Mouse (Mus musculus): Measurements from ENCODE around the gene Gpr152. TPM values are rescaled to one million over a fixed set of nuclear protein-coding genes. Genes with fewer than 3 reads are reported as not detected.

The Gpr152 gene
- polyA plus RNA-seq, 1 experiment: not detected

DNA sequence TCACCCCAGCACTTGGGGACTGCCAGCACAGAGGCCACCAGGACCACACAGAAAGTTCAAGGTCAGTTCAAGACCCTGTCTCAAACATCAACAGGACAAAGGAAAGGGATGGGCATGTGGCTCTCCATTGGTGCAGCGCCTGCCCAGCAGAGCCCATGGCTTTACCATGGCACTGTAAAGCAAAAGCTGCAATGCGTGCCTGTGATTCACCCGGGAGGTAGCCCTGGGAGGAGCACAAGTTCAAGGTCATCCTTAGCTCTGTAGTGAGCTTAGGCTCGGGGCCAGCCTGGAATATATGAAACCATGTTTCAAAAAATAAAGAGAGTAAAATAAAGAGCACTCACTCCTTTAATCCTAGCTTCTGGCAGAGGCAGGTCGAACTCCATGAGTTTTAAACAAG lies 12.3 kb downstream of the Gpr152 start:
- no peak overlapping the region; the same call in 1 of the 2 replicates for H3K27ac ChIP-seq (ENCODE audit: insufficient read depth, low read depth, low read length)
- WGBS: 91% methylated on average over 5 of the region's 5 CpGs
- TF ChIP-seq CTCF (IDR thresholded peaks at IDR 0.05; ENCODE audit: insufficient read depth, low read depth, low read length): no peak
- TF ChIP-seq POLR2A (IDR thresholded peaks at IDR 0.05; ENCODE audit: insufficient read depth, low read depth, low read length): no peak
- H3K4me1 ChIP-seq (ENCODE audit: control insufficient read depth, insufficient read depth, low read length): peaks cover 28% of the 10 kb centered on the region
- no peak overlapping the region for H3K4me3 ChIP-seq (ENCODE audit: insufficient read depth, low read depth, low read length)

DNA sequence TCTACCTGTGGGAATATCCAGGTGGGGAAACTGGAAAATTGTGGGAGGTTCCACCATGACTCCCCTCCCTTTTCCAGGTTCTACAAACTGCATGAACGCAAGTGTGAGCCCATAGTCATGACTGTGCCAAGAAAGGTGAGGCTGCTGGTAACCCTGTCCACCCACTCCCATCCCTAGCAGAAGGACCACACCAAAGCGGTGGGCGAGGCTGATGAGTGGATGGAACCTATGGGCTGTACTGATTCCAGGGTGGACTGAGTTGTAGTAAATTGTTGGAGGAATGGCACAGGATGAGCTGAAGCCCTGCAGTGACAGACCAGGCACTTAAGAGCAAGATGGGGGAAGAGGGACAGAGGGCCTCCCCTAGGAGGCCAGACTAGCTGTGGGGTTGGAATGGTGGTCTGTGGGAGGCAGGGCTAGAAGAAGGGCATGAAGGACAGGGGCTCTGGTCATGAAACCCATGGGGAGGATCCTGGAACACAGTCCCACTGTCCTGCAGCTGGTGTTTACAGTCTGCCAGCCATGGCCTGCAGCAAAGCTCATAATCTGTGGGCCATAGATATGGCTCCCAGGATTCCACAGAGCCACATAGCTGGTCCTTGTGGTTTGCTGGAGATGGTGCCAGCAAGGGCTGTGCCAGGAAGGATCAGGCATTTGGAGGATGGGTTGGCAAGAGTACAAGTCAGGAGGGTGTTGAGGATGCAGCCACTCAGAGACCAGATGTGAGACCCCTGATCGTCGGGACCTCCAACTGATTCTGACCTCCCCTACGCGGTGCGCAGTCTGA lies 13.1 kb downstream of the Gpr152 start:
- TF ChIP-seq CTCF (IDR thresholded peaks at IDR 0.05; ENCODE audit: insufficient read depth, low read depth, low read length): no peak; the same call in 1 of the 2 replicates
- Histone ChIP-seq H3K4me1 (ENCODE audit: control insufficient read depth, insufficient read depth, low read length) (peaks cover 25% of the 10 kb centered on the region), H3K4me3 (ENCODE audit: insufficient read depth, low read depth, low read length) (no peak overlapping the region), H3K27ac (ENCODE audit: insufficient read depth, low read depth, low read length) (no peak overlapping the region)
- 84% methylated on average over 8 of the region's 8 CpGs for WGBS

DNA sequence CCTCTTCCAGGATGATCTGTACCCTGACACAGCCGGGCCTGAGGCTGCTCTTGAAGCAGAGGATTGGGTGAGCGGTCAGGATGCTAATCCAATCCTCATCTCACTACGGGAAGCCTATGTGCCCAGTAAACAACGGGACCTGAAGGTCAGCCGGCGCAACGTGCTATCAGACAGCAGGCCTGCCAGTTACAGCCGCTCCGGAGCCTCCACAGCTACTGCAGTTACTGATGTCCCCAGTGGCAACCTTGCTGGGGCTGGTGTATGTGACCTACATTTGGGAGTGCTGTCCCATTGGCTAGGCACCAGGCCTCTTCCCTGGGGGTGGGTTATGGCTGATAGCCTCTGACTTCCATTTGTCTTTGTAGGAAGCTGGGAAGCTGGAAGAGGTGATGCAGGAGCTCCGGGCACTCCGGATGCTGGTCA lies 13.7 kb downstream of the Gpr152 start, which contains the start of gene Ptprcap:
Gene Ptprcap, plus strand, starts transcription at position 373 of the 423 bp plus-strand sequence.
- Histone ChIP-seq H3K4me1 (ENCODE audit: control insufficient read depth, insufficient read depth, low read length) (peaks cover 24% of the 10 kb centered on the region), H3K4me3 (ENCODE audit: insufficient read depth, low read depth, low read length) (no peak within 1 kb of the TSS), H3K27ac (ENCODE audit: insufficient read depth, low read depth, low read length) (no peak within 1 kb of the TSS; the same call in 1 of the 2 replicates)
- TF ChIP-seq POLR2A (IDR thresholded peaks at IDR 0.05; ENCODE audit: insufficient read depth, low read depth, low read length) (no peak), CTCF (IDR thresholded peaks at IDR 0.05; ENCODE audit: insufficient read depth, low read depth, low read length) (no peak)
- WGBS: 73% methylated on average over 11 of the region's 11 CpGs

DNA sequence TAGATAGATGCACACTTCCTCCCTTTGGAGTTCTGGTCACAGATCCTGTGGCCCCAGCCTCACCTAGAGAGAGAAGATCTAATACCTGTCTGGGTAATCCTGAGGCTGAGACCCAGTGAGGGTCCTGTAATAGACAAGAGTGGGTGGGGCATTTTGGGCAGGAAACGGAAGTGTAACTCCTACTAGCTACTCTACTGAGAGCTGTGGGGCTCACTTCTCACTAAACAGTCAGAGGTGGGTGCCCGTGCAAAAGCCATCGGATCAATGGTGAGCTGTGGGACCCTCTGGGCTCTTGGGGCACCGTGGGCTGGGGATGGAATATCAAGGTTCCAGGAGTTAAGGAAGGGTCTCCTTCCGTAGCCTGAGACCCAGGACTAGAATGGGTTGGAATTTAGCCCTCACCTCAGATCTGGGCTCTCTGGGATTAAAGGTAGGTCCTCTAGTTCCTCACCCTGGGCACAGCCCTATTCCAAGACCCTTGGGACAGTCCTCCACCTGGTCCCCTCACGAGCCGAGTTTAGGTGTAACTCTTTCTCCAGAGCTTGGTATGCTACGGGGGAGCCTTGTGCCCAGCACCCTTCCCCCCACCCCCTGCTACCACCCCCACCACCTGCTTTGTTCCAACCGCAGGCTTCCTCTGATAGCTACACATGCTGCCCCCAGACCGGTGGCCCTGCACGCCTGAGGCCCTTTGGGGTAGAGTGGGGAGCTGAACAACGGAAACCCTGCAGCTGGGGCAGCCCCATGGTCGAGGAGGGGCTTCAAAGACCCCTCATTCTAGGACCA lies 15.0 kb downstream of the Gpr152 start:
- Histone ChIP-seq H3K27ac (ENCODE audit: insufficient read depth, low read depth, low read length) (no peak overlapping the region), H3K4me1 (ENCODE audit: control insufficient read depth, insufficient read depth, low read length) (peaks cover 16% of the 10 kb centered on the region), H3K4me3 (ENCODE audit: insufficient read depth, low read depth, low read length) (no peak overlapping the region)
- TF ChIP-seq POLR2A (IDR thresholded peaks at IDR 0.05; ENCODE audit: insufficient read depth, low read depth, low read length): no peak
- no peak for TF ChIP-seq CTCF (IDR thresholded peaks at IDR 0.05; ENCODE audit: insufficient read depth, low read depth, low read length)
- WGBS: 72% methylated on average over 13 of the region's 13 CpGs

DNA sequence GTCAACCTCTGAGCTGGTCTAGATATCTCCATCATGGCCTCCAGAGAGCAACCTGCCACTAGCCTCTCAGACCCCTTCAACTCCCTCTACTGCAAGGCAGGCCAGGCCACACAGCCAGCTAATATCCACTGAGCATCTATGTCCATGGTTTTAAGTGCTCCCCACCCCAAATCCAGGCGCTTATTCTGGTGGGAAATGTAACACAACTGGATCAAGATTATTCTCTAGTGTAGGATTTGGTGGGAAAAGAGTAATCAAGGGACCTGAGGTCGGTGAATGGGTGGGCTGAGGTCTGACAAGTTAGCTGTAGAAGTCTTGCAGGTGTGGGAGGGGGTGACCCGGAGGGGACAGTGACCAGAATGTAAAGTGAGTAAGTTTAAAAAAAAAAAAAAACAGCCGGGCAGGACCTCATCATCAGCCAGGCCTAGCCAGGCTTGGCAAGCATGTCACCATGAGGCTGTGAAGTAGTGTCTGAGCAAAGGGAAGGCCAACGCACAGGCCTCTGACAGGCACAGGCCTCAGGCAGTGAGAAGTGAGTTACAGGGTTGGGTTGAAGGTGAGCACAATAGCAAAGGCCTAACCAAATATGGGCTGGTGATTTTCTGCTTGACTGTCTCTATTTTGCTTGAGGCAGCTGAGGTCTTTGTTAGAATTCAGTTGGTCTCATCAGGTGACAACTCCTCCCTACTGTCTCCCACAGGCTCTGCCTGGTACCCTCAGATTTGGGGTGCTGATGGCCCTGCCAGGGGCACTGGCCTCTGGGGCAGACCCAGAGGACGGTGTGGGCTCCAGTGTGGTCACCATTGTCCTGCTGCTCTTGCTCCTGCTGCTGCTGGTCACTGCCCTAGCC lies 15.9 kb downstream of the Gpr152 start:
- TF ChIP-seq CTCF (IDR thresholded peaks at IDR 0.05; ENCODE audit: insufficient read depth, low read depth, low read length) (no peak), POLR2A (IDR thresholded peaks at IDR 0.05; ENCODE audit: insufficient read depth, low read depth, low read length) (no peak)
- no peak overlapping the region for H3K4me3 ChIP-seq (ENCODE audit: insufficient read depth, low read depth, low read length)
- H3K27ac ChIP-seq (ENCODE audit: insufficient read depth, low read depth, low read length): no peak overlapping the region
- WGBS: 64% methylated on average over 6 of the region's 6 CpGs
- H3K4me1 ChIP-seq (ENCODE audit: control insufficient read depth, insufficient read depth, low read length): peaks cover 8% of the 10 kb centered on the region; the same call in 1 of the 2 replicates

DNA sequence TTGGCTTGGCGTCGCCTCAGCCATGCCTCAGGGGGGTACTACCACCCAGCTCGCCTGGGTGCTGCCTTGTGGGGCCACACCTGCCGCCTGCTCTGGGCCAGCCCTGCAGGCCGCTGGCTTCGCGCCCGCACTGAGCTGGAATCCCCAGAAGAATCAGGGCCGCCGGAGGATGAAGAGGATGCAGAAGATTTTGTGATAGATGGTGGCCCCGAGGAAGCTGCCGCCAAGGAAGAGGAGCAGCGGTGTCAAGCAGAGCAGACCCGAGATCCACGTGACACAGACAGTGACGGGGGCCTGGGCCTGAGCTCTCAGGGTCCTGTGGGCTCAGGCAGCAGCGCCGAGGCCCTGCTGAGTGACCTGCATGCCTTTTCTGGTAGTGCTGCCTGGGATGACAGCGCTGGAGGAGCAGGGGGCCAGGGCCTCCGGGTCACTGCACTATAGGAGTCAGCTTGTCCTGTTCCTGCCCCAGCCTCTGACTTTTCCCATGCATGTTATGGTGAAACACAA lies 16.5 kb downstream of the Gpr152 start:
- 0 out of 2 replicates have a peak, but pooled peaks cover 2% of the 10 kb centered on the region for H3K4me1 ChIP-seq (ENCODE audit: control insufficient read depth, insufficient read depth, low read length)
- no peak overlapping the region for H3K4me3 ChIP-seq (ENCODE audit: insufficient read depth, low read depth, low read length)
- H3K27ac ChIP-seq (ENCODE audit: insufficient read depth, low read depth, low read length): no peak overlapping the region
- WGBS: 66% methylated on average over 20 of the region's 20 CpGs
- TF ChIP-seq POLR2A (IDR thresholded peaks at IDR 0.05; ENCODE audit: insufficient read depth, low read depth, low read length) (no peak), CTCF (IDR thresholded peaks at IDR 0.05; ENCODE audit: insufficient read depth, low read depth, low read length) (no peak)

DNA sequence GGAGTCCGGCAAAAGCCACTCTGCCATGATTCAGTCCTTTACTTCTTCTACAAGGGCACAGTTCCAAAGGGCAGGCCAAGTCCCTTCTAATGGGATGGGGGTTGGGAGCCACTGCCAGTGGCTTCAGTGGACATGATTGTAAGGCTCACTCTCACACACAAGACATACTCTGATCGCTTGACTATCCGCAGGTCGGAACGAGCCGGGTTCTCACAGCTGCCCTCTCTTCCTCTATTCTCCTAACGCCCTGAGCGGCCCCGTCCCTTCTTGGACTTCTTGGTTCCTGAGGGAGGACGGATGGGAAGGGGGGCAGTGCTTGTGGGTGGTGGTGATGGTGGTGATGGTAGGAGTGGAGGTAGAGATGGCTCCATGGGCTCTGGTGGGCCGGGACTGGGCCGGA lies 17.2 kb downstream of the Gpr152 start:
- Histone ChIP-seq H3K27ac (ENCODE audit: insufficient read depth, low read depth, low read length) (no peak overlapping the region), H3K4me3 (ENCODE audit: insufficient read depth, low read depth, low read length) (no peak overlapping the region), H3K4me1 (ENCODE audit: control insufficient read depth, insufficient read depth, low read length) (0 out of 2 replicates have a peak, but pooled peaks cover 2% of the 10 kb centered on the region)
- 86% methylated on average over 12 of the region's 12 CpGs for WGBS
- TF ChIP-seq POLR2A (IDR thresholded peaks at IDR 0.05; ENCODE audit: insufficient read depth, low read depth, low read length) (no peak), CTCF (IDR thresholded peaks at IDR 0.05; ENCODE audit: insufficient read depth, low read depth, low read length) (no peak)

DNA sequence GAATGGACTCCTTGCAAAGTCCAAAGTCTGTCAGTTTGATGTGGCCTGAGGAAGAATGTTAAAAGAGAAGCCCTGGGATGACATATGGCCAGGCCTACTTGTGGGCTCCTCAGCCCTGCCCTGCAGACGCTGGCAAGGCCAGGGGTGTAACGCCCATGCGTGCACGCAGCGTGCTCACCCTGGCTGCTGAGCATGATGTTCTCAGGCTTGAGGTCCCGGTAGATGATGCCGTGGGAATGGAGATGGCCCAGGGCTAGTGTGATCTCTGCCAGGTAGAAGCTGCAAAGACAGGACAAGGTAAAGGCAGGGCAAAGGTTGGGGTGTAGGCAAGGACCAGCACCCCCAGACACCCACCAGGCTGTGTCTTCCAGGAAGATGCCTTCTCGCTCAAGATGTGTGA lies 19.5 kb downstream of the Gpr152 start:
- Histone ChIP-seq H3K4me3 (ENCODE audit: insufficient read depth, low read depth, low read length) (no peak overlapping the region), H3K27ac (ENCODE audit: insufficient read depth, low read depth, low read length) (no peak overlapping the region), H3K4me1 (ENCODE audit: control insufficient read depth, insufficient read depth, low read length) (peaks cover 10% of the 10 kb centered on the region)
- WGBS: 96% methylated on average over 8 of the region's 8 CpGs
- TF ChIP-seq POLR2A (IDR thresholded peaks at IDR 0.05; ENCODE audit: insufficient read depth, low read depth, low read length) (no peak), CTCF (IDR thresholded peaks at IDR 0.05; ENCODE audit: insufficient read depth, low read depth, low read length) (no peak)

All from olfactory bulb, adult 2 months (tissue).